Mouse (Mus musculus): ENCODE measurements around the gene Lhx5. TPM values are rescaled to one million over a fixed set of nuclear protein-coding genes. Genes with fewer than 3 reads are reported as not detected.

Lhx5 gene
- polyA plus RNA-seq, 1 experiment from 2014 or later, result 3.5 TPM

DNA sequence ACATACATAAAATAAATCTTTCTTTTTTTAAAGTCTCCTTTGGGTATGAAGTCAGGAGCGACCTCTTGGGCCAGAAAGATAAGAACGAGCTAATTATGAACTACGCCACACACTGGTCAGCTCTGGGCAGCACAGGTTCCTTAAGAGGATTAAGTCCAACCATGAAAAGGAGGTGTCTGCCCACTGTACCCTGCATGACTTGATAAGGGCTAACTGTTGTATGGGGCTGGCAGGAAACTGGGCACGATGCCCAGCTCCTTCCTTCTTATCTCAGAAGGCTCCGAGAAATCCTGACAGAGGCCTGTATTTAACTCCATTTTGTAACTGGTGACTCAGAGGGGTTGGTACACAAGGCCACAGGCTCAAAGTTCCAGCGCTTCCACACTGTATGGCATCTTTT lies 34.4 kb downstream of the Lhx5 start:
- H3K9me3 ChIP-seq (replicated peaks; ENCODE audit: control insufficient read depth, low read length), result no peaks in the 10 kb centered on the region
- no peaks in the 10 kb centered on the region for H3K4me1 ChIP-seq (ENCODE audit: control insufficient read depth, insufficient read depth, low read length)
- no peak overlapping the region for H3K27ac ChIP-seq (ENCODE audit: low read depth, low read length)
- ATAC-seq, result no peak
- H3K4me3 ChIP-seq (ENCODE audit: low read depth, low read length), result no peak overlapping the region
- no peaks in the 10 kb centered on the region for H3K36me3 ChIP-seq (ENCODE audit: control insufficient read depth, insufficient read depth, low read length)
- 61% methylated on average over 6 of the region's 6 CpGs for WGBS
- H3K9ac ChIP-seq (ENCODE audit: low read length), result no peak overlapping the region
- no peaks in the 10 kb centered on the region for H3K27me3 ChIP-seq (replicated peaks; ENCODE audit: control insufficient read depth, insufficient read depth, low read length)
- DNase-seq (ENCODE audit: low spot score), result peak; percentile 50
- no peak overlapping the region for H3K4me2 ChIP-seq (ENCODE audit: low read length)

DNA sequence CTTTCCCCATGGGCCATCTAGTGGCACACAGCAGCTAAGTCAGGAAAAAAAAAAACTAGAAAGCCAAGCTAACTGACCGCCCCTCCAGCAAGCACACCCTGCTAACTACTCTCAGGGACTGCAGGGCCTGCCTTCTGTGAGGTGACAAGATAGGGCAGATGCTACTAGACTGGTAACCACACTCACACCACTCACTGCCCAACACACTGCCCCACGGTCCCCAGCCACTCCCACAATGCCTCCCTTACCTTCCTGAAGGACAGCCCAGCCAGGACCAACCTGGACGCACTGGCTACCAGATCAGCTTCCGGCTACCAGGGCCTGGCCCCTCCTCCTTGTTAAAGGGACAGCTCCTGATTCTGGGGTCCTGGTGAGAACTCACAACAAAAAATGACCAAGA lies 35.5 kb downstream of the Lhx5 start:
- H3K27ac ChIP-seq (ENCODE audit: low read depth, low read length), result no peak overlapping the region
- H3K4me1 ChIP-seq (ENCODE audit: control insufficient read depth, insufficient read depth, low read length), result no peaks in the 10 kb centered on the region
- H3K36me3 ChIP-seq (ENCODE audit: control insufficient read depth, insufficient read depth, low read length), result no peaks in the 10 kb centered on the region
- no peaks in the 10 kb centered on the region for H3K9me3 ChIP-seq (replicated peaks; ENCODE audit: control insufficient read depth, low read length)
- no peaks in the 10 kb centered on the region for H3K27me3 ChIP-seq (replicated peaks; ENCODE audit: control insufficient read depth, insufficient read depth, low read length)
- H3K4me3 ChIP-seq (ENCODE audit: low read depth, low read length), result no peak overlapping the region
- 0 out of 2 replicates have a peak overlapping the region, but pooled peaks have one; percentile 7 for H3K4me2 ChIP-seq (ENCODE audit: low read length)
- WGBS, result 8% methylated on average over 4 of the region's 4 CpGs
- ATAC-seq, result no peak
- peak overlapping the region; percentile 2; the same call in 1 of the 2 replicates for H3K9ac ChIP-seq (ENCODE audit: low read length)
- DNase-seq (ENCODE audit: low spot score), result no peak

DNA sequence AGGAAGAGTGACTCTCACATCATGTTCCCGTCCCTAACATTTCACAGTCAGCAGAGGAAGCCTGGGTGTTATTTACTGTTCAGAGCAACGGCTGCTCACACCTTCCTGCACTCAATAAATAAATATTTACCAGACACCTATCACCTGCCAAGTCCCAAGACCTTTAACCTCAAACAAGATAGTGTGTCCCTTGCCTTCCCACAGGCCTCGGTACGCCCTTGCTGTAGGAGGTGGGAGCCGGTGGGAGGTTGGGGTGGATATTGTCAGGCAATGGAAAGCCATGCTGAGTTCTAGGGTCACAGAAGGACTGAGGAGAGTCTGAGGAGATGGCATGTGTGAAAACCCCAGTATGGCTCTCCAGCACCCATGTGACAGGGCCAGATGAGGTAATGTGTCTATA lies 36.8 kb downstream of the Lhx5 start:
- ATAC-seq, result no peak
- 90% methylated on average over 5 of the region's 5 CpGs for WGBS

GRCm38 (mm10) chr5:120468830-120469229 lies 37.3 kb downstream of the Lhx5 start:
- DNase-seq (ENCODE audit: low spot score) (no peak), ATAC-seq (no peak)
- H3K4me1 ChIP-seq (ENCODE audit: control insufficient read depth, insufficient read depth, low read length), result no peaks in the 10 kb centered on the region
- H3K27me3 ChIP-seq (replicated peaks; ENCODE audit: control insufficient read depth, insufficient read depth, low read length), result no peaks in the 10 kb centered on the region
- no peaks in the 10 kb centered on the region for H3K9me3 ChIP-seq (replicated peaks; ENCODE audit: control insufficient read depth, low read length)
- H3K4me3 ChIP-seq (ENCODE audit: low read depth, low read length), result no peak overlapping the region
- WGBS, result 88% methylated on average over 6 of the region's 6 CpGs
- H3K27ac ChIP-seq (ENCODE audit: low read depth, low read length), result no peak overlapping the region
- no peak overlapping the region for H3K4me2 ChIP-seq (ENCODE audit: low read length)
- H3K9ac ChIP-seq (ENCODE audit: low read length), result no peak overlapping the region
- no peaks in the 10 kb centered on the region for H3K36me3 ChIP-seq (ENCODE audit: control insufficient read depth, insufficient read depth, low read length)

More for the DNA sequence above, 36.8 kb downstream of the Lhx5 start:
- DNase-seq (ENCODE audit: low spot score), result no peak
- Histone ChIP-seq H3K27me3 (replicated peaks; ENCODE audit: control insufficient read depth, insufficient read depth, low read length) (no peaks in the 10 kb centered on the region), H3K9me3 (replicated peaks; ENCODE audit: control insufficient read depth, low read length) (no peaks in the 10 kb centered on the region), H3K4me3 (ENCODE audit: low read depth, low read length) (no peak overlapping the region), H3K4me1 (ENCODE audit: control insufficient read depth, insufficient read depth, low read length) (no peaks in the 10 kb centered on the region), H3K4me2 (ENCODE audit: low read length) (no peak overlapping the region), H3K36me3 (ENCODE audit: control insufficient read depth, insufficient read depth, low read length) (no peaks in the 10 kb centered on the region), H3K27ac (ENCODE audit: low read depth, low read length) (no peak overlapping the region), H3K9ac (ENCODE audit: low read length) (no peak overlapping the region)

DNA sequence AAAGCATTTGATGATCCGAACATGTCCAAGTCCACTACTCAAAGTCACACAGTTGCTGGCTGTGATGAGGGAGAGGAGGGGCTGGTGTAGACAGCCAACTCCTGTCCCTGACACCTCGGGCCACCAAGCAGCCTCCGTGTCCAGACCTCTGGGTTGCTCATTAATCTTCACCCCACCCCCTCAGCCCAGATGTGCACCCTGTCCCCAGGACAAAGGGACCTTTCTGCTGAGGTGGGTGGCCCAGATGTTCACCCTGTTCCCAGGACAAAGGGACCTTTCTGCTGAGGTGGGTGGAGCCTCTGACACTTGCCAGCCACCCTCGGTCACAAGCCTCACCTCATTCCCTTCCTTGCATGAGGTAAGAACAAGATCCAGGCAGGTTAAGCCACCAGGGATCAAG lies 40.0 kb downstream of the Lhx5 start:
- no peak overlapping the region for H3K9ac ChIP-seq (ENCODE audit: low read length)
- H3K27ac ChIP-seq (ENCODE audit: low read depth, low read length), result no peak overlapping the region
- H3K4me2 ChIP-seq (ENCODE audit: low read length), result no peak overlapping the region
- H3K9me3 ChIP-seq (replicated peaks; ENCODE audit: control insufficient read depth, low read length), result no peaks in the 10 kb centered on the region
- H3K27me3 ChIP-seq (replicated peaks; ENCODE audit: control insufficient read depth, insufficient read depth, low read length), result no peaks in the 10 kb centered on the region
- H3K4me1 ChIP-seq (ENCODE audit: control insufficient read depth, insufficient read depth, low read length), result no peaks in the 10 kb centered on the region
- 56% methylated on average over 4 of the region's 4 CpGs for WGBS
- DNase-seq (ENCODE audit: low spot score), result no peak
- no peaks in the 10 kb centered on the region for H3K36me3 ChIP-seq (ENCODE audit: control insufficient read depth, insufficient read depth, low read length)
- no peak for ATAC-seq
- H3K4me3 ChIP-seq (ENCODE audit: low read depth, low read length), result no peak overlapping the region

DNA sequence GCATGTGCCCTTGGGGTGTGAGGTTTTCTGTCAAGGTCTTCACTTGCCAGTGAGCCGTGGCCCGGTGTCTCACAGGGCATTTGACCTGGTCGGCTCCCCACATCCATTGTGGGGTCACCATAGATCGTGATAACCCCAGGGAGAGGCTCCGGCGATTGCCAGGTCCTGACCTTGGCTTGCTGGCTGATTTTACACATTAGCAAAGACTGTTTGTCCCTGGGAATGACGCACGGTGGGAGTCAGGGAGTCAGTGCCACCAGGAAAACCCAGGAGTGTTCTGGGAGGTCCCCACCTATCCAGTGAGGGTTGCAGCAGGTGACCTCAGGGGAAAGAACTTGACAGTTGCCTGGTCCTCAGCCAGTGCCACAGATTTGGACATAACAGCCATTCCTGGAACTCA lies 41.3 kb downstream of the Lhx5 start, which contains the start of gene Sdsl:
Sdsl (minus strand) TSS at position 41 of the 400 bp plus-strand sequence.
- Histone ChIP-seq H3K9ac (ENCODE audit: low read length) (no peak within 1 kb of the TSS), H3K9me3 (replicated peaks; ENCODE audit: control insufficient read depth, low read length) (no peaks in the 10 kb centered on the region)
- 84% methylated on average over 8 of the region's 8 CpGs for WGBS

DNA sequence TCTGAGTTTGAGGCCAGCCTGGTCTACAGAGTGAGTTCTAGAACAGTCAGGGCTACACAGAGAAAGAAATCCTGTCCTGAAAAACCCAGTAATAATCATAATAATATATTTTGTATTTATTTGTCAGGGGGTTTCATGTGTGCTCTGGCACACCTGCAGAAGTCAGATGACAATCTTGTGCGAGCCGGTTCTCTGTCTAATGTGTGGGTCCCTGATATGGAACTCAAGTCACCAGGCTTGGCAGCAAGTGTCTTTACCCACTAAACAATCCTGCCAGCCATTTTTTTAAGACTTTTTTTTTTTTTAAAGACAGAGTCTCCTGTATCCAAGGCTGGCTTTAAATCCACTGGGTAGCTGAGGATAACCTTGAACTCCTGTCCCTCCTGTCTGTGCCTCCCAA lies 41.9 kb downstream of the Lhx5 start:
- 96% methylated on average over 2 of the region's 2 CpGs for WGBS
- no peak for ATAC-seq

More for the DNA sequence above, 41.3 kb downstream of the Lhx5 start, which contains the start of gene Sdsl:
- Histone ChIP-seq H3K27me3 (replicated peaks; ENCODE audit: control insufficient read depth, insufficient read depth, low read length) (no peaks in the 10 kb centered on the region), H3K27ac (ENCODE audit: low read depth, low read length) (no peak within 1 kb of the TSS), H3K4me3 (ENCODE audit: low read depth, low read length) (no peak within 1 kb of the TSS), H3K4me1 (ENCODE audit: control insufficient read depth, insufficient read depth, low read length) (no peaks in the 10 kb centered on the region), H3K36me3 (ENCODE audit: control insufficient read depth, insufficient read depth, low read length) (no peaks in the 10 kb centered on the region), H3K4me2 (ENCODE audit: low read length) (no peak within 1 kb of the TSS)
- DNase-seq (ENCODE audit: low spot score) (no peak), ATAC-seq (no peak)

DNA sequence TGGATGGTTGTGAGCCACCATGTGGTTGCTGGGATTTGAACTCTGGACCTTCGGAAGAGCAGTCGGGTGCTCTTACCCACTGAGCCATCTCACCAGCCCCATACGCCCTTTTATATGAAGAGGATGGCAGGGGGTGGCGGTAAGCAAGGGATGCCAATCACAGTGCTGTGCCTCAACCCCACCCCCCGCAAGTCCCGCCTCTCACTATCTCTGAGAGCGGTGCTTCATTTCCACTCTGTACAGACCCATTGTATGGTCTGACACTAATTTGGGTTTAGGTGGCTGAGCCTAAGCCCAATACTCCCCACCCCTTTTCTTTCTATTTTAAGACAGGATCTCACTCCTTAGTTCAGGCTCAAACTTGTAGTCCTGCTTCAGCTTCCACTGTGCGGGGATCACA lies 44.4 kb downstream of the Lhx5 start:
- Histone ChIP-seq H3K4me2 (ENCODE audit: low read length) (no peak overlapping the region), H3K4me3 (ENCODE audit: low read depth, low read length) (no peak overlapping the region), H3K27me3 (replicated peaks; ENCODE audit: control insufficient read depth, insufficient read depth, low read length) (no peaks in the 10 kb centered on the region), H3K4me1 (ENCODE audit: control insufficient read depth, insufficient read depth, low read length) (no peaks in the 10 kb centered on the region), H3K9ac (ENCODE audit: low read length) (no peak overlapping the region), H3K36me3 (ENCODE audit: control insufficient read depth, insufficient read depth, low read length) (no peaks in the 10 kb centered on the region), H3K9me3 (replicated peaks; ENCODE audit: control insufficient read depth, low read length) (no peaks in the 10 kb centered on the region), H3K27ac (ENCODE audit: low read depth, low read length) (no peak overlapping the region)
- WGBS, result 38% methylated on average over 8 of the region's 8 CpGs
- ATAC-seq (no peak), DNase-seq (ENCODE audit: low spot score) (no peak)

More for the DNA sequence above, 41.9 kb downstream of the Lhx5 start:
- Histone ChIP-seq H3K9ac (ENCODE audit: low read length) (no peak overlapping the region), H3K36me3 (ENCODE audit: control insufficient read depth, insufficient read depth, low read length) (no peaks in the 10 kb centered on the region), H3K4me2 (ENCODE audit: low read length) (no peak overlapping the region), H3K27ac (ENCODE audit: low read depth, low read length) (no peak overlapping the region), H3K4me1 (ENCODE audit: control insufficient read depth, insufficient read depth, low read length) (no peaks in the 10 kb centered on the region), H3K9me3 (replicated peaks; ENCODE audit: control insufficient read depth, low read length) (no peaks in the 10 kb centered on the region), H3K4me3 (ENCODE audit: low read depth, low read length) (no peak overlapping the region), H3K27me3 (replicated peaks; ENCODE audit: control insufficient read depth, insufficient read depth, low read length) (no peaks in the 10 kb centered on the region)
- DNase-seq (ENCODE audit: low spot score), result no peak

DNA sequence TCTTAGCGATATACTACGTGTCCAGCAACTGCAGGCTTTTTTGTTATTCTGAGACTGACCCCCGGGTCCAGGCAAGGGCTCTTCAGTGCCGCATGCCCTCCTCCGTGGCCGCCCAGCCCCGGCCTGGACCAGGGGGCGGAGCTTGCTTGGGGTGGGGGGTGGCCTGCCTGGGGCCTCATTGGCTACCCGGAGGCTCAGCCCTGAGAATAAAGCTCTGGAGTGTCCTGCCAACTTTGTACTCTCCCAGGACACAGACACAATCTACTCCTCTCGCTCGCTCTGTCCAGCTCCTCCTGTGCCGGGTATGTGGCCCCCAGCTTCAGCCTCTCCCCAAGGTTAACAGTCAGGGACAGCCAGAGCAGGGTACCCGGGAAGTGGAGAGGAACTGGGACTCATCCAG lies 44.8 kb downstream of the Lhx5 start, which contains the start of gene Sds:
Sds (plus strand) TSS at position 231 of the 400 bp plus-strand sequence.
- Histone ChIP-seq H3K9me3 (replicated peaks; ENCODE audit: control insufficient read depth, low read length) (no peaks in the 10 kb centered on the region), H3K9ac (ENCODE audit: low read length) (no peak within 1 kb of the TSS), H3K27ac (ENCODE audit: low read depth, low read length) (no peak within 1 kb of the TSS), H3K4me1 (ENCODE audit: control insufficient read depth, insufficient read depth, low read length) (no peaks in the 10 kb centered on the region), H3K4me2 (ENCODE audit: low read length) (no peak within 1 kb of the TSS), H3K4me3 (ENCODE audit: low read depth, low read length) (no peak within 1 kb of the TSS), H3K36me3 (ENCODE audit: control insufficient read depth, insufficient read depth, low read length) (no peaks in the 10 kb centered on the region), H3K27me3 (replicated peaks; ENCODE audit: control insufficient read depth, insufficient read depth, low read length) (no peaks in the 10 kb centered on the region)
- 16% methylated on average over 13 of the region's 13 CpGs for WGBS
- DNase-seq (ENCODE audit: low spot score) (no peak), ATAC-seq (no peak)
